Mouse (Mus musculus): ENCODE measurements at regions not wholly inside any gene's neighbourhood (a gene's known extent, or its start where the extent isn't known, plus 50 kb on each side); places are given as distances from the start of the nearest gene placed in this dataset.

GRCm38 (mm10) chr3:101161941-101162531, 52.0 kb upstream of the Ptgfrn start:
- peak; percentile 54 for DNase-seq

- no peak for DNase-seq
Measured at GRCm38 (mm10) chr3:101161421-101161940, 51.4 kb upstream of the Ptgfrn start.
